Mouse (Mus musculus): Measurements from ENCODE around the gene Pde9a. TPM values are rescaled to one million over a fixed set of nuclear protein-coding genes. Genes with fewer than 3 reads are reported as not detected.

Gene Pde9a
- polyA plus RNA-seq, 1 experiment = 74.3 TPM

DNA sequence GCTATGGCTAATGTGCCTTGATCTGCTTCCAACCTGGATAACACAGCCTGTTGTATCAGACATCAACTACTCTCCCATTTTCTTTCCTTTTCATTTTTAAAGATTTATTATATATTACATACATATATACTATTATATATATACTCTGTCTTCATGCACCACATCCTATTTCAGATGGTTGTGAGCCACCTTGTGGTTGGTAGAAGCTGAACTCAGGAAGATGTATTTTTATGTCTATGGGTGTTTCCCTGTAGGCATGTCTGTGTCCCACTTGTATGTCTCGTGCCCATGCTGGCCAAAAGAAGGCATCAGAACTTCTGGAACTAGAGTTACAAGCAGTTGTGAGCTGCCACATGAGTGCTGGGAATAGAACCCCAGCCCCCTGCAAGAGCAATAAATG is 62.5 kb downstream of the Pde9a start:
- H3K4me3 ChIP-seq (ENCODE audit: insufficient read depth, low read depth, low read length) = no peak overlapping the region
- no peaks in the 10 kb centered on the region for H3K27me3 ChIP-seq (replicated peaks; ENCODE audit: control insufficient read depth, insufficient read depth, low read length)
- 81% methylated on average over 1 of the region's 1 CpGs for WGBS
- no peak overlapping the region for H3K27ac ChIP-seq (ENCODE audit: insufficient read depth, low read depth, low read length)
- DNase-seq = no peak
- no peaks in the 10 kb centered on the region for H3K36me3 ChIP-seq (ENCODE audit: control insufficient read depth, insufficient read depth, low read length)
- TF ChIP-seq CTCF (conservative IDR thresholded peaks at IDR 0.05; ENCODE audit: insufficient read depth, insufficient read length, low read depth, low read length) (no peak), POLR2A (IDR thresholded peaks at IDR 0.05; ENCODE audit: low read depth, low read length) (no peak)
- peaks cover 14% of the 10 kb centered on the region for H3K4me1 ChIP-seq (ENCODE audit: control insufficient read depth, insufficient read depth, low read length)

DNA sequence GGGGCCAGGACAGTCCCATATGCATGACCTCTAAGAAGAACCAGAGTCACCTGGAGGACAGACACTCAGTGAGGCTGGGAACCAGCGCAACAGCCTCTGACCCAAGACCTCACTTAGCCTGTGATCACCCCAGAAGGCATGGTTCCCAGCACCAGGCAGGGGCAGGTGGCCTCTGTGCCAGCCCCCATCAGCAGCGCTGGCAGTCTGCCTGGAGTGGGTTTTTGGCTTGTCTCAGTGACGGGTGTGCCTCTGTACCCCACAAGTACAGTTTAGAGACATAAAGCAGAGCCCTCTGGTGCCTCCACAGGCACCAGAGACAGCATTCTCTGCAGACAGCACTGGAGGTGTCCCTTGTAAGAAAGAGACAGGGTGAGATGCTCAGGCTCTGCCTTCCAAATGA is 64.2 kb downstream of the Pde9a start:
- Histone ChIP-seq H3K4me3 (ENCODE audit: insufficient read depth, low read depth, low read length) (no peak overlapping the region), H3K4me1 (ENCODE audit: control insufficient read depth, insufficient read depth, low read length) (peaks cover 7% of the 10 kb centered on the region), H3K36me3 (ENCODE audit: control insufficient read depth, insufficient read depth, low read length) (no peaks in the 10 kb centered on the region), H3K27me3 (replicated peaks; ENCODE audit: control insufficient read depth, insufficient read depth, low read length) (no peaks in the 10 kb centered on the region), H3K27ac (ENCODE audit: insufficient read depth, low read depth, low read length) (no peak overlapping the region)
- TF ChIP-seq POLR2A (IDR thresholded peaks at IDR 0.05; ENCODE audit: low read depth, low read length) (no peak), CTCF (conservative IDR thresholded peaks at IDR 0.05; ENCODE audit: insufficient read depth, insufficient read length, low read depth, low read length) (no peak)
- no peak for DNase-seq
- WGBS = 83% methylated on average over 3 of the region's 3 CpGs

DNA sequence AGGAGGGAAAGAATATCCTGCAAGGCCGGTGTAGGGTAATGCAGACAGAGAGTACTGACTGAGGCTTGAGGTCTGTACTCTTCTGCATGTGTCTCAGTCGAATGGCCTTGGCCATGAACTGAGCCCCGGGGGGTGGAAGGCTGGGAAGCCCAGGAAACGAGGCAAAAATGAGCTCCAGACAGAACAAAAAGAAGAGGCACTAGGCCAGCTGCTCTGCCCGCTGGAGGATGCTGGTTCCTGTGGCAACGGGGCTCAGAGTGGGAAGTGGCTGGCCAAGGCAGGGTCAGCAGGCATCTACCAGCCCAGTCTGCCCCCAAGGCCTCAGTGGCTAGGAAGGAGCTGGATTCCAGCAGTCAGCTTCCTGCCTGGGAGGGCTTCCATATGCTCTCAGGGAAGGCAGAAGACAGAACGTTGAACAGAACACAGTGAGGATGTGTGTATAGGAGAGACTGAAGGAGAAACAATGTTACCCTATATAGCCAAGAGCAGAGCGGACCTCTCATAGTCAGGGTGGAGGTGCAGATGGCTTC is 65.2 kb downstream of the Pde9a start:
- no peak overlapping the region for H3K27ac ChIP-seq (ENCODE audit: insufficient read depth, low read depth, low read length)
- DNase-seq = peak; percentile 31
- no peaks in the 10 kb centered on the region for H3K36me3 ChIP-seq (ENCODE audit: control insufficient read depth, insufficient read depth, low read length)
- 43% methylated on average over 8 of the region's 8 CpGs for WGBS
- TF ChIP-seq POLR2A (IDR thresholded peaks at IDR 0.05; ENCODE audit: low read depth, low read length) (no peak), CTCF (conservative IDR thresholded peaks at IDR 0.05; ENCODE audit: insufficient read depth, insufficient read length, low read depth, low read length) (no peak)
- H3K4me1 ChIP-seq (ENCODE audit: control insufficient read depth, insufficient read depth, low read length) = no peaks in the 10 kb centered on the region
- H3K27me3 ChIP-seq (replicated peaks; ENCODE audit: control insufficient read depth, insufficient read depth, low read length) = no peaks in the 10 kb centered on the region
- H3K4me3 ChIP-seq (ENCODE audit: insufficient read depth, low read depth, low read length) = no peak overlapping the region

DNA sequence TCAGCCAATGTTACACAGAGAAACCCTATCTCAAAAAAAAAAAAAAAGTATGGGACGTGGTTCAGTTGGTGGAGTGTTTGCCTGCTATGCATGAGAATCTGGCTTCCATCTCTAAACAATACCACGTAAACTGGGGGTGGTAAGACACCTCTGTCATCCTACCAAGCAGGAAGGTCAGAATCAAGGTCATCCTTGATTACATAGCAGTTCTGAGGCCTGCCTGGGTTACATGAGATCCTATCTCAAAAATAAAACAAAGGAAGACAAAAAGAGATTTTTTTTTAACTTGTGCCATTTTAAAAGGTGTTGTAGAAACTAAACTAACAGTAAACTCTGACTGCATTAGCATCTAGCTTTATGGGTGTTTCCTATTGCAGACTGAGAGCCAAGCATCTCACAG is 66.8 kb downstream of the Pde9a start:
- H3K4me1 ChIP-seq (ENCODE audit: control insufficient read depth, insufficient read depth, low read length) = no peaks in the 10 kb centered on the region
- no peak for DNase-seq
- no peak overlapping the region for H3K4me3 ChIP-seq (ENCODE audit: insufficient read depth, low read depth, low read length)
- H3K36me3 ChIP-seq (ENCODE audit: control insufficient read depth, insufficient read depth, low read length) = no peaks in the 10 kb centered on the region
- no peak overlapping the region for H3K27ac ChIP-seq (ENCODE audit: insufficient read depth, low read depth, low read length)
- TF ChIP-seq CTCF (conservative IDR thresholded peaks at IDR 0.05; ENCODE audit: insufficient read depth, insufficient read length, low read depth, low read length) (no peak), POLR2A (IDR thresholded peaks at IDR 0.05; ENCODE audit: low read depth, low read length) (no peak)
- 82% methylated on average over 2 of the region's 2 CpGs for WGBS
- H3K27me3 ChIP-seq (replicated peaks; ENCODE audit: control insufficient read depth, insufficient read depth, low read length) = no peaks in the 10 kb centered on the region

DNA sequence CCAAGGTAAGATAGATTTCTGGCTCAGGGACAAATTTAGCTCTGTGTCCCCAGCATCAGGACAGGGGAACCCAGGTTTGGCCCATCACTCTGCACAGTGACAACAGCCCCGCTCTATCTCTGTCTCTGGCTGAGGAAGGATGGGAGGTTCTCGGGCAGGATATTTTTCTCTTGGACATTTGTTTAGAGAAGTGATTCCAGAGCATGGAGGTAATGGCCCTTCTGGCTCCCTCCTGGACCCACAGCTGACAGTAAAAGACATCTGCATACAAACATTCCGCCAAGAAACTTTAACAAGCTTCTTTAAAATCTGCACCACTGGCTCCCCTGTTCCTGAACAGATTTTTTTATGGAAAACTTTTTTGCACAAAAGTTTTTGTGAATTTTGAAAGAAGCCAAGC is 67.5 kb downstream of the Pde9a start:
- 84% methylated on average over 3 of the region's 3 CpGs for WGBS

DNA sequence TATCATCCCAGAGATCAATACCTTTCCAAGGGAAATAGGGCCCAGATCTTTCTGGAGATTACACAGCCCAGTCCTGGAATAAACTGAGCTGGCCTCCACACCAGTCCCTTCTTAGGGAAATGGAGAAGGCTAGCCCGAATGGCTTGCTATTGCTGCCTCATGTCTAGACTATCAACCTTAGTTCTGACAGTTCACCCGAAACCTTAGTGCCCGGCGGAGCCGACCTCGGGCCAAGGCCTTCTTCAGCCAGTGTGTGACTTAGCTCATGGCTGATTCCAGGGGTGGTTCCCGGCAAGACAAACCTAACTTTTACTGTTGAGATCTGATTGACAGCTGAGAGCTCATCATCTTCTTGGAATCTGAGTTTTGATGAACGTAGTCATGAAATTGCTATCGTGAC is 68.0 kb downstream of the Pde9a start:
- Histone ChIP-seq H3K4me3 (ENCODE audit: insufficient read depth, low read depth, low read length) (no peak overlapping the region), H3K27me3 (replicated peaks; ENCODE audit: control insufficient read depth, insufficient read depth, low read length) (no peaks in the 10 kb centered on the region), H3K36me3 (ENCODE audit: control insufficient read depth, insufficient read depth, low read length) (no peaks in the 10 kb centered on the region), H3K4me1 (ENCODE audit: control insufficient read depth, insufficient read depth, low read length) (no peaks in the 10 kb centered on the region), H3K27ac (ENCODE audit: insufficient read depth, low read depth, low read length) (no peak overlapping the region)
- 91% methylated on average over 9 of the region's 9 CpGs for WGBS
- no peak for TF ChIP-seq CTCF (conservative IDR thresholded peaks at IDR 0.05; ENCODE audit: insufficient read depth, insufficient read length, low read depth, low read length)
- no peak for TF ChIP-seq POLR2A (IDR thresholded peaks at IDR 0.05; ENCODE audit: low read depth, low read length)
- no peak for DNase-seq

More for the DNA sequence above, 67.5 kb downstream of the Pde9a start:
- no peaks in the 10 kb centered on the region for H3K4me1 ChIP-seq (ENCODE audit: control insufficient read depth, insufficient read depth, low read length)
- DNase-seq = no peak
- no peak overlapping the region for H3K27ac ChIP-seq (ENCODE audit: insufficient read depth, low read depth, low read length)
- TF ChIP-seq CTCF (conservative IDR thresholded peaks at IDR 0.05; ENCODE audit: insufficient read depth, insufficient read length, low read depth, low read length) (no peak), POLR2A (IDR thresholded peaks at IDR 0.05; ENCODE audit: low read depth, low read length) (no peak)
- H3K36me3 ChIP-seq (ENCODE audit: control insufficient read depth, insufficient read depth, low read length) = no peaks in the 10 kb centered on the region
- H3K4me3 ChIP-seq (ENCODE audit: insufficient read depth, low read depth, low read length) = no peak overlapping the region
- H3K27me3 ChIP-seq (replicated peaks; ENCODE audit: control insufficient read depth, insufficient read depth, low read length) = no peaks in the 10 kb centered on the region

DNA sequence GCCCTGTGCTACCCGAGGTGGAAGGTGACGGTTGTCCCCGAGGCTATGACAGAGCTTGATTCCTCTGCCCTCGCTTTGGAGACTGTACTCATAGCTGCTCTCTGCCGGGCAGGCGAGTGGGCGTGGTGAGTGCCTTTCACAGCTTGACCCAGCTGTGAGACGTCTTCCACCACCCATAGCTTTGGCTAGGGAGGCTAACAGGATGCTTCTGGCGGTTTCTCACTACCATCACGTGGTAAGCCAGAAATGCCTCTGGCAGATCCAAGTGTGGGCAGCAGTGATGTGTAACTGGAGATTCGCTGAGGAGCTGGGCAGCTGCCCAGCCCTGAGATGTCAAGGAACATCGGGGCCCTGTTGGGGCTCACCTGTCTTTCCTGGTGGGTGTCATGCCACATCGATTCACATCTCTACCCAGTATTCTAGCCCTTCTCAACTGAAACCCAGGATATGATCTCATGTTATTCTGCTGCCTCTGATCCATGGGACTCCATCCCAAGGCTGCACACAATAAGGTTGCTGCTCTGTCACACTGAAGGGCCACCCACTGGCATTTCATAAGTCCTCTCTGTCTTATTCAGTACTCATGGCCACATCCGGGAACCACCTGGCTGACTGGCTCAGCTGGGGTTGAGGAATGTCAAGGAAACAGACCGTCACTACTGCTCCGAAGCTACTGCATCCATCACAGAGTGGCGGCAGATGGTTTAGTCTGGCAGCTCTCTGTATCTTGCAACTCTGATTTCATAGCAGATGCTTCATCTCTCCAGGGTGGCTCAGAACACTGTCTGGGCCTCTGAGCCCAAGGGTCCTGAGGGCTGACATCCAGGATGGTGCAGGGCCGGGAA is 70.9 kb downstream of the Pde9a start:
- Histone ChIP-seq H3K36me3 (ENCODE audit: control insufficient read depth, insufficient read depth, low read length) (no peaks in the 10 kb centered on the region), H3K27ac (ENCODE audit: insufficient read depth, low read depth, low read length) (no peak overlapping the region), H3K4me3 (ENCODE audit: insufficient read depth, low read depth, low read length) (no peak overlapping the region), H3K27me3 (replicated peaks; ENCODE audit: control insufficient read depth, insufficient read depth, low read length) (no peaks in the 10 kb centered on the region), H3K4me1 (ENCODE audit: control insufficient read depth, insufficient read depth, low read length) (no peaks in the 10 kb centered on the region)
- no peak for DNase-seq
- no peak for TF ChIP-seq CTCF (conservative IDR thresholded peaks at IDR 0.05; ENCODE audit: insufficient read depth, insufficient read length, low read depth, low read length)
- TF ChIP-seq POLR2A (IDR thresholded peaks at IDR 0.05; ENCODE audit: low read depth, low read length) = no peak
- 60% methylated on average over 18 of the region's 18 CpGs for WGBS
